Mouse (Mus musculus): ENCODE data around the gene Serpinb7. TPM values are rescaled to one million over a fixed set of nuclear protein-coding genes. Genes with fewer than 3 reads are reported as not detected.

Serpinb7 gene
- not detected in 2 replicates for polyA plus RNA-seq (2015; fragmentation: Nextera tagmentation; extraction: Ambion mirVana)

- 80% methylated on average over 3 of the region's 3 CpGs for WGBS
- ATAC-seq = no peak
- H3K27me3 ChIP-seq (ENCODE audit: control insufficient read depth, insufficient read depth, low read depth, low read length) = no peaks in the 10 kb centered on the region
These were observed at the start of gene Serpinb7 for GRCm38 (mm10) chr1:107399355-107399754. Gene Serpinb7 (plus strand): TSS chr1:107399655.

GRCm38 (mm10) chr1:107350392-107350791 is 49.1 kb upstream of the Serpinb7 start:
- Histone ChIP-seq H3K27ac (ENCODE audit: low read length) (no peak overlapping the region), H3K4me2 (ENCODE audit: low read length) (no peak overlapping the region), H3K9ac (ENCODE audit: low read depth, low read length) (no peak overlapping the region), H3K36me3 (ENCODE audit: control insufficient read depth, insufficient read depth, low read length) (no peaks in the 10 kb centered on the region), H3K4me1 (ENCODE audit: control insufficient read depth, insufficient read depth, low read length) (no peaks in the 10 kb centered on the region; the same call in 1 of the 2 replicates), H3K27me3 (ENCODE audit: control insufficient read depth, insufficient read depth, low read depth, low read length) (no peaks in the 10 kb centered on the region), H3K4me3 (ENCODE audit: low read depth, low read length) (no peak overlapping the region), H3K9me3 (replicated peaks; ENCODE audit: control insufficient read depth, low read length, poor library complexity, severe bottlenecking) (no peaks in the 10 kb centered on the region)
- 51% methylated on average over 3 of the region's 3 CpGs for WGBS
- ATAC-seq = no peak

More at GRCm38 (mm10) chr1:107399355-107399754, at the start of gene Serpinb7:
- H3K4me1 ChIP-seq (ENCODE audit: control insufficient read depth, insufficient read depth, low read length) = no peaks in the 10 kb centered on the region
- no peak within 1 kb of the TSS for H3K27ac ChIP-seq (ENCODE audit: low read length)
- H3K36me3 ChIP-seq (ENCODE audit: control insufficient read depth, insufficient read depth, low read length) = no peaks in the 10 kb centered on the region
- H3K4me3 ChIP-seq (ENCODE audit: low read depth, low read length) = no peak within 1 kb of the TSS
- no peak within 1 kb of the TSS for H3K9ac ChIP-seq (ENCODE audit: low read depth, low read length)
- H3K4me2 ChIP-seq (ENCODE audit: low read length) = no peak within 1 kb of the TSS
- H3K9me3 ChIP-seq (replicated peaks; ENCODE audit: control insufficient read depth, low read length, poor library complexity, severe bottlenecking) = no peaks in the 10 kb centered on the region

GRCm38 (mm10) chr1:107351115-107351514 is 48.3 kb upstream of the Serpinb7 start:
- no peak for ATAC-seq
- 84% methylated on average over 2 of the region's 2 CpGs for WGBS
- H3K4me2 ChIP-seq (ENCODE audit: low read length) = no peak overlapping the region
- no peaks in the 10 kb centered on the region for H3K9me3 ChIP-seq (replicated peaks; ENCODE audit: control insufficient read depth, low read length, poor library complexity, severe bottlenecking)
- no peak overlapping the region for H3K4me3 ChIP-seq (ENCODE audit: low read depth, low read length)
- no peaks in the 10 kb centered on the region for H3K36me3 ChIP-seq (ENCODE audit: control insufficient read depth, insufficient read depth, low read length)
- no peaks in the 10 kb centered on the region for H3K27me3 ChIP-seq (ENCODE audit: control insufficient read depth, insufficient read depth, low read depth, low read length)
- no peak overlapping the region for H3K9ac ChIP-seq (ENCODE audit: low read depth, low read length)
- no peaks in the 10 kb centered on the region; the same call in 1 of the 2 replicates for H3K4me1 ChIP-seq (ENCODE audit: control insufficient read depth, insufficient read depth, low read length)
- H3K27ac ChIP-seq (ENCODE audit: low read length) = no peak overlapping the region

GRCm38 (mm10) chr1:107353046-107353445 is 46.4 kb upstream of the Serpinb7 start:
- no peak overlapping the region for H3K4me2 ChIP-seq (ENCODE audit: low read length)
- H3K4me1 ChIP-seq (ENCODE audit: control insufficient read depth, insufficient read depth, low read length) = no peaks in the 10 kb centered on the region
- no peak overlapping the region for H3K27ac ChIP-seq (ENCODE audit: low read length)
- H3K27me3 ChIP-seq (ENCODE audit: control insufficient read depth, insufficient read depth, low read depth, low read length) = no peaks in the 10 kb centered on the region
- H3K9ac ChIP-seq (ENCODE audit: low read depth, low read length) = no peak overlapping the region
- H3K9me3 ChIP-seq (replicated peaks; ENCODE audit: control insufficient read depth, low read length, poor library complexity, severe bottlenecking) = no peaks in the 10 kb centered on the region
- no peaks in the 10 kb centered on the region for H3K36me3 ChIP-seq (ENCODE audit: control insufficient read depth, insufficient read depth, low read length)
- ATAC-seq = no peak
- no peak overlapping the region for H3K4me3 ChIP-seq (ENCODE audit: low read depth, low read length)
- WGBS = 38% methylated on average over 3 of the region's 3 CpGs

- Histone ChIP-seq H3K4me3 (ENCODE audit: low read depth, low read length) (no peak within 1 kb of the TSS), H3K9ac (ENCODE audit: low read depth, low read length) (no peak within 1 kb of the TSS), H3K4me2 (ENCODE audit: low read length) (no peak within 1 kb of the TSS), H3K27ac (ENCODE audit: low read length) (no peak within 1 kb of the TSS), H3K36me3 (ENCODE audit: control insufficient read depth, insufficient read depth, low read length) (no peaks in the 10 kb centered on the region), H3K4me1 (ENCODE audit: control insufficient read depth, insufficient read depth, low read length) (no peaks in the 10 kb centered on the region), H3K9me3 (replicated peaks; ENCODE audit: control insufficient read depth, low read length, poor library complexity, severe bottlenecking) (no peaks in the 10 kb centered on the region), H3K27me3 (ENCODE audit: control insufficient read depth, insufficient read depth, low read depth, low read length) (no peaks in the 10 kb centered on the region)
- ATAC-seq = no peak
- 45% methylated on average over 1 of the region's 1 CpGs for WGBS
These were observed 38.6 kb upstream of the Serpinb7 start, which contains the start of gene Serpinb11 for GRCm38 (mm10) chr1:107360898-107361297. Gene Serpinb11 (plus strand): TSS chr1:107361198.

GRCm38 (mm10) chr1:107365973-107366372 is 33.5 kb upstream of the Serpinb7 start:
- no peaks in the 10 kb centered on the region for H3K36me3 ChIP-seq (ENCODE audit: control insufficient read depth, insufficient read depth, low read length)
- no peaks in the 10 kb centered on the region for H3K4me1 ChIP-seq (ENCODE audit: control insufficient read depth, insufficient read depth, low read length)
- H3K4me3 ChIP-seq (ENCODE audit: low read depth, low read length) = no peak overlapping the region
- H3K27me3 ChIP-seq (ENCODE audit: control insufficient read depth, insufficient read depth, low read depth, low read length) = no peaks in the 10 kb centered on the region
- no peak overlapping the region for H3K4me2 ChIP-seq (ENCODE audit: low read length)
- H3K27ac ChIP-seq (ENCODE audit: low read length) = no peak overlapping the region
- no peak for ATAC-seq
- no peak overlapping the region for H3K9ac ChIP-seq (ENCODE audit: low read depth, low read length)
- no peaks in the 10 kb centered on the region for H3K9me3 ChIP-seq (replicated peaks; ENCODE audit: control insufficient read depth, low read length, poor library complexity, severe bottlenecking)
- 62% methylated on average over 7 of the region's 7 CpGs for WGBS

- Histone ChIP-seq H3K4me2 (ENCODE audit: low read length) (no peak overlapping the region), H3K36me3 (ENCODE audit: control insufficient read depth, insufficient read depth, low read length) (no peaks in the 10 kb centered on the region), H3K27ac (ENCODE audit: low read length) (no peak overlapping the region), H3K4me1 (ENCODE audit: control insufficient read depth, insufficient read depth, low read length) (no peaks in the 10 kb centered on the region), H3K9me3 (replicated peaks; ENCODE audit: control insufficient read depth, low read length, poor library complexity, severe bottlenecking) (no peaks in the 10 kb centered on the region), H3K9ac (ENCODE audit: low read depth, low read length) (no peak overlapping the region), H3K4me3 (ENCODE audit: low read depth, low read length) (no peak overlapping the region), H3K27me3 (ENCODE audit: control insufficient read depth, insufficient read depth, low read depth, low read length) (no peaks in the 10 kb centered on the region)
- WGBS = 77% methylated on average over 2 of the region's 2 CpGs
- no peak for ATAC-seq
These were observed 30.5 kb upstream of the Serpinb7 start for GRCm38 (mm10) chr1:107368944-107369343.

GRCm38 (mm10) chr1:107376952-107377351 is 22.5 kb upstream of the Serpinb7 start:
- ATAC-seq = no peak
- H3K4me1 ChIP-seq (ENCODE audit: control insufficient read depth, insufficient read depth, low read length) = no peaks in the 10 kb centered on the region
- no peaks in the 10 kb centered on the region for H3K36me3 ChIP-seq (ENCODE audit: control insufficient read depth, insufficient read depth, low read length)
- no peaks in the 10 kb centered on the region for H3K9me3 ChIP-seq (replicated peaks; ENCODE audit: control insufficient read depth, low read length, poor library complexity, severe bottlenecking)
- H3K4me3 ChIP-seq (ENCODE audit: low read depth, low read length) = no peak overlapping the region
- no peak overlapping the region for H3K4me2 ChIP-seq (ENCODE audit: low read length)
- H3K27me3 ChIP-seq (ENCODE audit: control insufficient read depth, insufficient read depth, low read depth, low read length) = no peaks in the 10 kb centered on the region
- 85% methylated on average over 4 of the region's 4 CpGs for WGBS
- H3K9ac ChIP-seq (ENCODE audit: low read depth, low read length) = no peak overlapping the region
- no peak overlapping the region for H3K27ac ChIP-seq (ENCODE audit: low read length)

GRCm38 (mm10) chr1:107378368-107378767 is 21.1 kb upstream of the Serpinb7 start:
- no peaks in the 10 kb centered on the region for H3K36me3 ChIP-seq (ENCODE audit: control insufficient read depth, insufficient read depth, low read length)
- no peaks in the 10 kb centered on the region for H3K4me1 ChIP-seq (ENCODE audit: control insufficient read depth, insufficient read depth, low read length)
- no peak overlapping the region for H3K4me2 ChIP-seq (ENCODE audit: low read length)
- no peaks in the 10 kb centered on the region for H3K9me3 ChIP-seq (replicated peaks; ENCODE audit: control insufficient read depth, low read length, poor library complexity, severe bottlenecking)
- no peaks in the 10 kb centered on the region for H3K27me3 ChIP-seq (ENCODE audit: control insufficient read depth, insufficient read depth, low read depth, low read length)
- no peak overlapping the region for H3K9ac ChIP-seq (ENCODE audit: low read depth, low read length)
- no peak overlapping the region for H3K27ac ChIP-seq (ENCODE audit: low read length)
- no peak for ATAC-seq
- no peak overlapping the region for H3K4me3 ChIP-seq (ENCODE audit: low read depth, low read length)

Measured in midbrain, embryonic 16.5 days (tissue).